Mouse (Mus musculus): ENCODE data around the gene Mrps31. TPM values are rescaled to one million over a fixed set of nuclear protein-coding genes. Genes with fewer than 3 reads are reported as not detected.

Gene Mrps31
- total RNA-seq (2014; rRNA removed), result 17.4 and 25.0 TPM in 2 replicates
- 33.5 TPM in 2 replicates for polyA plus RNA-seq (2015; fragmentation: Nextera tagmentation; extraction: Ambion mirVana)

DNA sequence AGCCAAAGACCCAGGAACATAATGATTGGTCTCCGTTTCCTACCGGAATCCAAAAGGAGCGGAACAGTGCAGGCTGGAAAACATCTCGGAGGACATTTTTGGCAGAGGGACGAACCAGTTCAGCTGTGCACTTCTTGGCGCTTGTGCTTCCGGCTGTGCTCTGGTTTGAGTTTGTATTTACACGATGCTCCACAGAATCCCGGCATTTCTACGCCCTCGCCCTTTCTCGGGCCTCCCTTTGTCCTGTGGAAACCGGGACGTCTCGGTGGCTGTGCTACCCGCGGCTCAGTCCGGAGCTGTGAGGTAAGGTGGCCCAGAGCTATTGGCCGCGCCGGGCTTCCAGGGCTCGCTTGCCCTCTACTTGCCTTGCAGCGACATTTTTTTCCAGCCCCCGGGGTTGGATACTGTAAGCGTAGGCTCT lies at the start of gene Mrps31:
Mrps31 (plus strand) TSS at position 80 of the 421 bp plus-strand sequence.
- H3K27me3 ChIP-seq (ENCODE audit: insufficient read depth, low read length), result no peaks in the 10 kb centered on the region
- peaks cover 5% of the 10 kb centered on the region for H3K36me3 ChIP-seq (ENCODE audit: insufficient read depth, low read length)
- H3K4me1 ChIP-seq (ENCODE audit: insufficient read depth, low read length), result peaks cover 4% of the 10 kb centered on the region; the same call in 1 of the 2 replicates
- H3K27ac ChIP-seq (ENCODE audit: low read depth, low read length), result peak within 1 kb of the TSS; percentile 77
- WGBS, result under 1% methylated on average over 25 of the region's 25 CpGs
- peak within 1 kb of the TSS; percentile 82 for H3K9ac ChIP-seq (replicated peaks; ENCODE audit: low read length, poor library complexity, severe bottlenecking)
- no peak; the same call in 1 of the 2 replicates for TF ChIP-seq CTCF (IDR thresholded peaks at IDR 0.05)
- ATAC-seq (ENCODE audit: low FRiP score) (peak; percentile 95), DNase-seq (ENCODE audit: low spot score) (peak; percentile 96)
- peak within 1 kb of the TSS; percentile 90 for H3K4me3 ChIP-seq (ENCODE audit: low read depth, low read length)
- no peaks in the 10 kb centered on the region for H3K9me3 ChIP-seq (ENCODE audit: low read length)
- peak within 1 kb of the TSS; percentile 65 for H3K4me2 ChIP-seq (ENCODE audit: low read depth, low read length, poor library complexity, severe bottlenecking)

DNA sequence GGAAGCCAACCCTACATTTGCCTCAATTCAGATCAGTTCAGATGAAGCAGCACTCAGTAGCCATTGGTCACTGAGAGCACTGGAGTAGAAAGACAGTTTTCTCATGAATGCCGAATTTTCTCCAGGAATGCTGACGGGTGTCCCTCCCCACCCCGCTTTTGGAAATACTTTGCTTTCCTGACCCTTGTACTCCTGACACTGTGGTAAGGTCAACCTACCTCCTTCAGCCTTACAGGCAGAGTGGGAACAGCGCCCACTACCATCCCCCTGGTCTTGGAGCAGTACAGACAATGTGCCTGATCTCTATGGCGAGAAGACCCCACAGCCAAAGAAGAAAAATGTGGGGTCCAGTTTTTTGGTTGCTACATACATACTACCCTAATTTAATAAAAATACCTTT lies 34.9 kb upstream of the Mrps31 start:
- H3K36me3 ChIP-seq (ENCODE audit: insufficient read depth, low read length), result peaks cover 11% of the 10 kb centered on the region; the same call in 1 of the 2 replicates
- no peaks in the 10 kb centered on the region for H3K9me3 ChIP-seq (ENCODE audit: low read length)
- H3K4me2 ChIP-seq (ENCODE audit: low read depth, low read length, poor library complexity, severe bottlenecking), result no peak overlapping the region
- 89% methylated on average over 5 of the region's 5 CpGs for WGBS
- no peaks in the 10 kb centered on the region for H3K4me1 ChIP-seq (ENCODE audit: insufficient read depth, low read length)
- DNase-seq (ENCODE audit: low spot score) (no peak), ATAC-seq (ENCODE audit: low FRiP score) (no peak)
- TF ChIP-seq CTCF (IDR thresholded peaks at IDR 0.05), result no peak
- H3K27me3 ChIP-seq (ENCODE audit: insufficient read depth, low read length), result no peaks in the 10 kb centered on the region
- no peak overlapping the region for H3K9ac ChIP-seq (replicated peaks; ENCODE audit: low read length, poor library complexity, severe bottlenecking)
- no peak overlapping the region for H3K4me3 ChIP-seq (ENCODE audit: low read depth, low read length)
- H3K27ac ChIP-seq (ENCODE audit: low read depth, low read length), result no peak overlapping the region

DNA sequence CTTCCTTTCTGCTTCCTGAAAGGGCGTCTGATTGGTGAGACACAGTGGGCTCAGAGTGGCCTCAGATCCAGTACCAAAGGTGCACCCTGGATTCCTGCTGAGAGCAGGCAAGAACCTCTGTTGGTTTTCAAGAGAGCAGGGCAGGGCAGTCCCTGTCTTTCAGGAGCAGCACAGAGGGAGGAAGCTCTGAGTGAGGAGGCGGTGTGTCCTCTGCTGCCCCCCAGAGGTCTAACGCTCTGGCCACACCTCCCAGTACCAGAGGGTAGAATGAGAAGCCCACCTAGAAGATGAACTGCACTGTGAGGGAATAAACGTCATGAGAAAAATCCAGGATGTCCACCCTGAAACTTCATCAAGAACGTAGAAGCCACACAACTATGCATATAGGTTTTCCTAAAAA lies 34.3 kb upstream of the Mrps31 start:
- Histone ChIP-seq H3K4me2 (ENCODE audit: low read depth, low read length, poor library complexity, severe bottlenecking) (no peak overlapping the region), H3K27ac (ENCODE audit: low read depth, low read length) (no peak overlapping the region), H3K27me3 (ENCODE audit: insufficient read depth, low read length) (no peaks in the 10 kb centered on the region), H3K9ac (replicated peaks; ENCODE audit: low read length, poor library complexity, severe bottlenecking) (no peak overlapping the region), H3K4me3 (ENCODE audit: low read depth, low read length) (no peak overlapping the region), H3K9me3 (ENCODE audit: low read length) (no peaks in the 10 kb centered on the region), H3K4me1 (ENCODE audit: insufficient read depth, low read length) (no peaks in the 10 kb centered on the region), H3K36me3 (ENCODE audit: insufficient read depth, low read length) (peaks cover 16% of the 10 kb centered on the region)
- TF ChIP-seq CTCF (IDR thresholded peaks at IDR 0.05), result peak; percentile 64
- DNase-seq (ENCODE audit: low spot score), result peak; percentile 25
- ATAC-seq (ENCODE audit: low FRiP score), result peak; percentile 38; the same call in 1 of the 2 replicates
- 45% methylated on average over 5 of the region's 5 CpGs for WGBS

DNA sequence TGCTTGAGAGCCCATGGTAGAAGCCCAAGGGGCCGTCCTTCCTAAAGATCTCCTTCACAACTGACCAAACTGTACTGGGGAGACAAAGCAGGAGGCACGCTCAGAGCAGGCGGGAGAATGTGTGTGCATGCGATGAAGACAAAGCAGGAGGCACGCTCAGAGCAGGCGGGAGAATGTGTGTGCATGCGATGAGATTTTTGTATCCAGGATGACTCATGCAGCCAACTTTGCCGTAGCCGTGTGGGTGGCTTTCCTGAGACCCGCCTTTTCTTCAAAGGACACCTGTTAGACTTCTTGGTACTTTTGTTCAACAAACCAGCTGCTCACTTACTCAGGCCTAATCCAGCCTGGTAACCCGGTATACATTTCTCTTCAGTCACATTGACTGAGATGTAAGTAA lies 30.2 kb upstream of the Mrps31 start:
- no peak overlapping the region for H3K9ac ChIP-seq (replicated peaks; ENCODE audit: low read length, poor library complexity, severe bottlenecking)

DNA sequence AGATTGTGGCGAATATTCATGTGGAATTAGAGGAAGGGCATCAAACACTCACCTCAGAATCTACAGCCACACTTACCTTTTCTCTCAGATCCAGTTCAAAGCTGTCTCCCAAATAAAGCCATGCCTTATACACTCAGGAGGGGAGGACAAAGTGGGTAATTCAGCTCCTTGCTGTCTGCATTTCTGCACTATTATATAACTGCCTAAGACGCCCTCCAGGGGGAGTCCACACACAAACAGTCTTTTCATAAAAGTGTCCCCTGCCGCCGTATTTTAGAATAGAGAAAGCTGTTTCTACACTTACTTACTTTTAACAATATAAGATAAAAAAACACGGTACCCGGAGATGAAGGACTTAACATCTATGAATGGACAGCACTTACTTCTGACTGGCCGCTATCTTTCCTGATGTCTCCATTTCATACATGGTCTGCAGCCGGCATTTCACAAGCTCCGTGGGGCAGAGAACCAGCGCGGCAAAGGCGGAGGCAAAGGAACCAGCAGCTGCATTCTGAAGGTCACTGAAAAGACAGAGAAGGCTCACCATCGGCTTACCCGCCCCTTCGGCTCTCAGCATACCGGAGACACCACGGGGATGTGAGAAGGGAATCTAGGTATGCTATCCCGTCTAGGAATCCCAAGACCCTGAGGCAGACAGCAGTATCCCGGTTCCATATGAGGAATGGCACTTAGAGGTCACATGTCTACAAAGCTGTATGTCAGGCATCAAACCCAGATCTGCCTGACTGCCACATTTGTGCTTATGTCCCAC lies 28.2 kb upstream of the Mrps31 start:
- TF ChIP-seq CTCF (IDR thresholded peaks at IDR 0.05), result peak; percentile 33
- no peaks in the 10 kb centered on the region for H3K27me3 ChIP-seq (ENCODE audit: insufficient read depth, low read length)
- peaks cover 25% of the 10 kb centered on the region for H3K36me3 ChIP-seq (ENCODE audit: insufficient read depth, low read length)
- no peak overlapping the region for H3K4me3 ChIP-seq (ENCODE audit: low read depth, low read length)
- H3K9ac ChIP-seq (replicated peaks; ENCODE audit: low read length, poor library complexity, severe bottlenecking), result no peak overlapping the region
- no peak overlapping the region for H3K27ac ChIP-seq (ENCODE audit: low read depth, low read length)
- ATAC-seq (ENCODE audit: low FRiP score) (no peak), DNase-seq (ENCODE audit: low spot score) (no peak)
- 83% methylated on average over 19 of the region's 19 CpGs for WGBS
- H3K4me2 ChIP-seq (ENCODE audit: low read depth, low read length, poor library complexity, severe bottlenecking), result no peak overlapping the region
- no peaks in the 10 kb centered on the region for H3K9me3 ChIP-seq (ENCODE audit: low read length)
- H3K4me1 ChIP-seq (ENCODE audit: insufficient read depth, low read length), result no peaks in the 10 kb centered on the region

More for the DNA sequence above, 30.2 kb upstream of the Mrps31 start:
- H3K27me3 ChIP-seq (ENCODE audit: insufficient read depth, low read length), result no peaks in the 10 kb centered on the region
- H3K4me3 ChIP-seq (ENCODE audit: low read depth, low read length), result no peak overlapping the region
- H3K4me1 ChIP-seq (ENCODE audit: insufficient read depth, low read length), result no peaks in the 10 kb centered on the region
- DNase-seq (ENCODE audit: low spot score), result no peak
- no peak for ATAC-seq (ENCODE audit: low FRiP score)
- TF ChIP-seq CTCF (IDR thresholded peaks at IDR 0.05), result no peak
- no peaks in the 10 kb centered on the region for H3K9me3 ChIP-seq (ENCODE audit: low read length)
- no peak overlapping the region for H3K4me2 ChIP-seq (ENCODE audit: low read depth, low read length, poor library complexity, severe bottlenecking)
- WGBS, result 97% methylated on average over 11 of the region's 11 CpGs
- no peak overlapping the region for H3K27ac ChIP-seq (ENCODE audit: low read depth, low read length)
- peaks cover 19% of the 10 kb centered on the region for H3K36me3 ChIP-seq (ENCODE audit: insufficient read depth, low read length)

DNA sequence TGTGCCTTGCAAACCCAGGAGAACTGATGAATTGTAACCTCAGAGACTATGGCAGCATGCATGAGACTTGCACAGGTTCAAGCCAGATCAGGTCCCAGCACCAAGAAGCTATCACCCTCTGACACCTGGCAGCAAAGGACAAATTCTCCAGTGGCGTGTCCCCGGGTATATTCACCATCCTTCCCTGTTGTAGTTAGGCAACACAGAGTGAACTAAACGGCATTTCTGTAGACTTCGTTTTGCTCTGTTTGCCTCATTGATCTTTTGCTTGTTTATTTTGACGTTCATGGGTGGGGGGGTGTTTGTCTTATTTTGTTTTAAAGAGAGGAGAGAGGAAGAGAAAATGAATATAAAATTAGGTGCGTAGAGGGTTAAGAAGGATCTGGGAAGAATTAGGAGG lies 26.0 kb upstream of the Mrps31 start:
- no peak overlapping the region for H3K4me2 ChIP-seq (ENCODE audit: low read depth, low read length, poor library complexity, severe bottlenecking)
- no peaks in the 10 kb centered on the region for H3K27me3 ChIP-seq (ENCODE audit: insufficient read depth, low read length)
- no peak overlapping the region for H3K9ac ChIP-seq (replicated peaks; ENCODE audit: low read length, poor library complexity, severe bottlenecking)
- H3K4me3 ChIP-seq (ENCODE audit: low read depth, low read length), result no peak overlapping the region
- TF ChIP-seq CTCF (IDR thresholded peaks at IDR 0.05), result no peak
- WGBS, result 94% methylated on average over 6 of the region's 6 CpGs
- H3K27ac ChIP-seq (ENCODE audit: low read depth, low read length), result no peak overlapping the region
- ATAC-seq (ENCODE audit: low FRiP score) (no peak), DNase-seq (ENCODE audit: low spot score) (no peak)
- H3K9me3 ChIP-seq (ENCODE audit: low read length), result no peaks in the 10 kb centered on the region
- H3K4me1 ChIP-seq (ENCODE audit: insufficient read depth, low read length), result no peaks in the 10 kb centered on the region
- peaks cover 32% of the 10 kb centered on the region for H3K36me3 ChIP-seq (ENCODE audit: insufficient read depth, low read length)
